Mouse (Mus musculus) liver, postnatal 0 days (tissue): Measurements from ENCODE around the gene Esr1. TPM values are rescaled to one million over a fixed set of nuclear protein-coding genes. Genes with fewer than 3 reads are reported as not detected.

Source experiments
- ATAC-seq: fragments of 200-750 bp; cut with Nextera tagmentation; 2 replicates; pipeline ENCODE4 v1.8.0; 2017; ENCODE audit warnings: mild to moderate bottlenecking, moderate library complexity
- DNase-seq: peaks from one replicate; pipeline ENCODE4 v3.0.0-alpha.2; 2016
- H3K27ac ChIP-seq: fragments of 300-500 bp; sonication (generic); 2 replicates; pipeline ENCODE4 v1.5.1; 2014; ENCODE audit warnings: antibody characterized with exemption, moderate library complexity, mild to moderate bottlenecking, low read depth
- H3K27me3 ChIP-seq: fragments of 300-500 bp; sonication (generic); 2 replicates; pipeline ENCODE4 v1.6.1; 2014; ENCODE audit warnings: low read length, control low read depth, mixed read lengths; ENCODE audit not compliant: insufficient read depth
- H3K36me3 ChIP-seq: fragments of 300-500 bp; sonication (generic); replicated peaks from 2 replicates; pipeline ENCODE4 v1.6.1; 2014; ENCODE audit warnings: mild to moderate bottlenecking, control low read depth, low read length, moderate library complexity, mixed read lengths; ENCODE audit not compliant: insufficient read depth
- H3K4me1 ChIP-seq: fragments of 300-500 bp; sonication (generic); 2 replicates; pipeline ENCODE4 v1.6.1; 2014; ENCODE audit warnings: antibody characterized with exemption, mild to moderate bottlenecking, control low read depth; ENCODE audit not compliant: insufficient read depth
- H3K4me2 ChIP-seq: fragments of 300-500 bp; sonication (generic); 2 replicates; pipeline ENCODE4 v1.6.1; 2014; ENCODE audit warnings: low read depth, mild to moderate bottlenecking, low read length, moderate library complexity, mixed read lengths
- H3K4me3 ChIP-seq: fragments of 300-500 bp; sonication (generic); 2 replicates; pipeline ENCODE4 v1.5.1; 2014; ENCODE audit warnings: low read depth, low read length
- H3K9ac ChIP-seq: fragments of 300-500 bp; sonication (generic); replicated peaks from 2 replicates; pipeline ENCODE4 v1.6.1; 2014; ENCODE audit warnings: mild to moderate bottlenecking, moderate library complexity
- H3K9me3 ChIP-seq: fragments of 300-500 bp; sonication (generic); 2 replicates; pipeline ENCODE4 v1.6.1; 2016; ENCODE audit warnings: mild to moderate bottlenecking, control low read depth, low read length, mixed read lengths
- CTCF ChIP-seq: sonication (generic); IDR thresholded peaks from 2 replicates; pipeline ENCODE4 v1.5.1; 2016; ENCODE audit warnings: antibody characterized with exemption, low read depth
- EP300 ChIP-seq: IDR thresholded peaks from 2 replicates; pipeline ENCODE4 v1.6.1; 2016; ENCODE audit warnings: antibody characterized with exemption, low read depth, mild to moderate bottlenecking
- WGBS: fragments of 180-500 bp; shearing (Covaris S2); extraction: QIAGEN DNeasy Blood & Tissue Kit; methylation state at CpG from one replicate; pipeline ENCODE4 v1.1.7; 2014; ENCODE audit not compliant: insufficient replicate concordance; 5-methylcytosine and 5-hydroxymethylcytosine counted together
- polyA plus RNA-seq: library from polyadenylated mRNA; unstranded; fragments of >200 nt; fragmentation: Nextera tagmentation; extraction: Ambion mirVana; gene quantifications from 2 replicates; pipeline ENCODE4 v1.2.1, GENCODE M21; 2015

Gene Esr1
- polyA plus RNA-seq, 1 experiment from 2014 or later: 1.0 TPM

- no peak overlapping the region for H3K9ac ChIP-seq
- no peak for TF ChIP-seq EP300
- TF ChIP-seq CTCF: no peak
- no peak overlapping the region for H3K4me2 ChIP-seq
- no peaks in the 10 kb centered on the region for H3K27me3 ChIP-seq
- no peak for DNase-seq
- no peak overlapping the region for H3K4me3 ChIP-seq
- no peaks in the 10 kb centered on the region for H3K36me3 ChIP-seq
- H3K9me3 ChIP-seq: no peaks in the 10 kb centered on the region
- WGBS: 42% methylated on average over 7 of the region's 7 CpGs
- H3K4me1 ChIP-seq: no peaks in the 10 kb centered on the region
- no peak for ATAC-seq
- H3K27ac ChIP-seq: no peak overlapping the region
These were observed 288.9 kb downstream of the Esr1 start for GRCm38 (mm10) chr10:4900324-4900723.

- Histone ChIP-seq H3K9me3 (no peaks in the 10 kb centered on the region), H3K9ac (no peak overlapping the region), H3K36me3 (no peaks in the 10 kb centered on the region), H3K4me2 (no peak overlapping the region), H3K4me1 (no peaks in the 10 kb centered on the region), H3K4me3 (no peak overlapping the region), H3K27me3 (no peaks in the 10 kb centered on the region), H3K27ac (no peak overlapping the region)
- DNase-seq (no peak), ATAC-seq (no peak)
- 36% methylated on average over 2 of the region's 2 CpGs for WGBS
- no peak for TF ChIP-seq EP300
- no peak for TF ChIP-seq CTCF
These were observed 297.9 kb downstream of the Esr1 start for GRCm38 (mm10) chr10:4909271-4909670.

GRCm38 (mm10) chr10:4910451-4910850 is 299.1 kb downstream of the Esr1 start:
- TF ChIP-seq CTCF (no peak), EP300 (no peak)
- Histone ChIP-seq H3K36me3 (no peaks in the 10 kb centered on the region), H3K4me2 (no peak overlapping the region), H3K9ac (no peak overlapping the region), H3K4me1 (no peaks in the 10 kb centered on the region), H3K27ac (no peak overlapping the region), H3K9me3 (no peaks in the 10 kb centered on the region), H3K4me3 (no peak overlapping the region), H3K27me3 (no peaks in the 10 kb centered on the region)
- DNase-seq (no peak), ATAC-seq (no peak)
- 24% methylated on average over 4 of the region's 4 CpGs for WGBS

- Histone ChIP-seq H3K4me3 (no peak overlapping the region), H3K27me3 (no peaks in the 10 kb centered on the region), H3K4me2 (no peak overlapping the region), H3K4me1 (no peaks in the 10 kb centered on the region), H3K36me3 (no peaks in the 10 kb centered on the region), H3K9ac (no peak overlapping the region), H3K27ac (no peak overlapping the region), H3K9me3 (no peaks in the 10 kb centered on the region)
- DNase-seq: no peak
- WGBS: 86% methylated on average over 4 of the region's 4 CpGs
- ATAC-seq: no peak
- TF ChIP-seq EP300: no peak
- TF ChIP-seq CTCF: no peak
These were observed 307.7 kb downstream of the Esr1 start for GRCm38 (mm10) chr10:4919046-4919445.

- no peak overlapping the region for H3K4me3 ChIP-seq
- no peak overlapping the region for H3K27ac ChIP-seq
- no peak for DNase-seq
- H3K4me1 ChIP-seq: no peaks in the 10 kb centered on the region
- no peaks in the 10 kb centered on the region for H3K27me3 ChIP-seq
- TF ChIP-seq EP300 (no peak), CTCF (no peak)
- no peak overlapping the region for H3K9ac ChIP-seq
- no peaks in the 10 kb centered on the region for H3K9me3 ChIP-seq
- WGBS: 44% methylated on average over 2 of the region's 2 CpGs
- H3K36me3 ChIP-seq: no peaks in the 10 kb centered on the region
- no peak overlapping the region for H3K4me2 ChIP-seq
- ATAC-seq: no peak
These were observed 312.2 kb downstream of the Esr1 start for GRCm38 (mm10) chr10:4923616-4924015.

- no peak overlapping the region for H3K27ac ChIP-seq
These were observed 313.0 kb downstream of the Esr1 start for GRCm38 (mm10) chr10:4924391-4924790.

GRCm38 (mm10) chr10:4943148-4943547 is 331.8 kb downstream of the Esr1 start:
- H3K9ac ChIP-seq: no peak overlapping the region
- no peak for ATAC-seq
- no peak overlapping the region for H3K4me3 ChIP-seq
- H3K4me2 ChIP-seq: no peak overlapping the region
- no peaks in the 10 kb centered on the region for H3K36me3 ChIP-seq
- H3K4me1 ChIP-seq: no peaks in the 10 kb centered on the region
- no peaks in the 10 kb centered on the region for H3K27me3 ChIP-seq
- H3K9me3 ChIP-seq: no peaks in the 10 kb centered on the region
- TF ChIP-seq EP300 (no peak), CTCF (no peak)
- DNase-seq: no peak
- no peak overlapping the region for H3K27ac ChIP-seq
- 66% methylated on average over 5 of the region's 5 CpGs for WGBS

More at GRCm38 (mm10) chr10:4924391-4924790, 313.0 kb downstream of the Esr1 start:
- 68% methylated on average over 2 of the region's 2 CpGs for WGBS
- no peaks in the 10 kb centered on the region for H3K36me3 ChIP-seq
- no peaks in the 10 kb centered on the region for H3K9me3 ChIP-seq
- DNase-seq (no peak), ATAC-seq (no peak)
- H3K4me1 ChIP-seq: no peaks in the 10 kb centered on the region
- no peak overlapping the region for H3K4me2 ChIP-seq
- no peak for TF ChIP-seq CTCF
- no peak for TF ChIP-seq EP300
- H3K4me3 ChIP-seq: no peak overlapping the region
- no peak overlapping the region for H3K9ac ChIP-seq
- no peaks in the 10 kb centered on the region for H3K27me3 ChIP-seq
